Mouse (Mus musculus) forelimb bud, embryonic 11.5 days (tissue): Measurements from ENCODE around the gene Plekha4.
"Not testable (repeated sequence)": the region's sequence is repeated elsewhere in the genome, so short reads cannot be mapped to it uniquely, and the experiment has no call there.

ENCODE experiments used
- DNase-seq: peaks from one replicate; pipeline ENCODE4 v3.0.0-alpha.2; 2012; ENCODE audit warnings: low read depth, low spot score

The Plekha4 gene

DNA sequence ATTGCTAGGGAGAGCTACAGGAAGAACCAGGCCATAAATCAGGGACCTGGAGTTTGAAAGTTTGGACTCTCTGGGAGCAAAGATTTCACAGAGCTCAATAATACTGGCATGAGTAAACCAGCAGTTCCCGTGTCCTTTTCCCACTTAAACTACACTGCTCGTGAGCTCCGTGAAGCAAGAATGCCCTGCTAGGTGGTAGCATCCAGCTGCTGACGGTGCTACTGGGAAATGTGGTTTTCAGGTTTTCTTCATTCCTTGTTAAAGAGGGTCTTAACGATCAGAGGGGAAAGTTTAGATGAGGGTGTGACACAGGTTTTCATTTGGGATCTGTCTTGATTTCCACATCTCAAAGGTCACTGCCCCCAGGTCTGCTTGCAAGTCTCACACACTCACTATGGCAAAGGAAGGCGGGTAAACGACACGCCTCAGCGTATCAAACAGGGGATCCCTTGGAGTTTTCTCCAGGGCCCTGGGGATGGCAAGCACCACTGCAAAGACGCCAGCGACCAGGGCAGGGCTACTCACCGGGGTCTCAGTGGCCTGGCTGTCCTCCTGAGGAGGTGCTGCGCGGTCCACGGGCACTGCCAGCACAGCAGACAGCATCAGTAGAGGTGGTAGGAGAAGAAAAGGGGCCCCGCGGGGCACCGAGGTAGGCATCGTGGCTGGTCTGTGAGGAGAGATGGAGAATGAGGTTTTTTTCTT lies 16.8 kb upstream of the Plekha4 start:
- no peak for DNase-seq

GRCm38 (mm10) chr7:45509912-45510787 lies 16.0 kb upstream of the Plekha4 start, which contains the start of gene Nucb1:
Gene Nucb1 (minus strand): TSS chr7:45510406.
- DNase-seq: peak; percentile 91

DNA sequence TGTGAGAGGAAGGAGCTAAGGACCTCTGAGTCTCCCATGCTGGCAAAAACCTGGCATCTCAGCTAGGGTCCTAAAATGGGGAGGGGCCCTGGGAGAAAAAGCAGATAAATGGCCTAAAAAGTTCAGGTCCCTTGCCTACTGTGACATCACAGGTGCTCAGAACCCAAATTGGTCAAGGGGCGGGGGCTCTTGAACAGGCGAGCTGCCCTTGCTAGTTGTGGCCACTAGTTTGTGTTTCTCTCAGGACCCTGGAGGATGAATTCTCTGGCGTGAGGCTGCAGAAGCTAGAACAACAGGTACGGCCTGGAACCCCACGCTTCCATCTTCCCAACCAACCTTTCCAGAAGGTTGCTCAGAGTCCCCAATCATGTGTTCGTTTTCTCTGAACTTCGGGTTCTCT lies 11.7 kb upstream of the Plekha4 start:
- DNase-seq: no peak

GRCm38 (mm10) chr7:45515436-45515835 lies 10.7 kb upstream of the Plekha4 start:
- no peak for DNase-seq

DNA sequence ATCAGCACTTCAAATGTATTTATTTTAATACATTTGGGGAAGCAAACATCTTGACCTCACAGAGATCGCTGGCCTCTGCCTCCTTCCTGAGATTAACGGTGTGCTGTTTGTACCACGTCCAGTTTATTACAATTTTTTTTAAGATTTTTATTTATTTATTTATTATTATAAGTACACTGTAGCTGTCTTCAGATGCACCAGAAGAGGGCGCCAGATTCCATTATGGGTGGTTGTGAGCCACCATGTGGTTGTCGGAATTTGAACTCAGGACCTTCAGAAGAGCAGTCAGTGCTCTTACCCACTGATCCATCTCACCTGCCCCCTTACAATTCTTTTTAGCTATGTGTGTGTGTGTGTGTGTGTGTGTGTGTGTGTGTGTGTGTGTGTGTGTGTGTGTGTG lies 9.3 kb upstream of the Plekha4 start:
- not testable (repeated sequence) for DNase-seq

DNA sequence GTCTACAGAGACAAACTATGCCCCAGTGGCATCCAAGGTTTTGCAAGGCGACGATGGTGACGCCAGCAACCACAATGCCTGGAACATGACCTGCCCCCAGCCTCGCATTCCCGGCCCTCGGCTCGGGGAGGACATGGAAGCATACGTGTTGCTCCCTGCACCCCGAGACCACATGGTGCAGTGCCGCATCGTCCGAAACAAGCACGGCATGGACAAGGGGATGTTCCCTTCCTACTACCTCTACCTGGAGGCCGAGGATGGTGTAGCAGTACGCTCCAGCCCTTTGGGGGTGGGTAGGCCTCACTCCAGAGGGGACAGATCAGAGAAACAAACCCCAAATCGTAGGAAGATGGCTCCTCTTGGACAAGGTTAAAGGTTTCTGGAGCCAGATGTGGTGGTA lies 7.5 kb upstream of the Plekha4 start:
- no peak for DNase-seq

DNA sequence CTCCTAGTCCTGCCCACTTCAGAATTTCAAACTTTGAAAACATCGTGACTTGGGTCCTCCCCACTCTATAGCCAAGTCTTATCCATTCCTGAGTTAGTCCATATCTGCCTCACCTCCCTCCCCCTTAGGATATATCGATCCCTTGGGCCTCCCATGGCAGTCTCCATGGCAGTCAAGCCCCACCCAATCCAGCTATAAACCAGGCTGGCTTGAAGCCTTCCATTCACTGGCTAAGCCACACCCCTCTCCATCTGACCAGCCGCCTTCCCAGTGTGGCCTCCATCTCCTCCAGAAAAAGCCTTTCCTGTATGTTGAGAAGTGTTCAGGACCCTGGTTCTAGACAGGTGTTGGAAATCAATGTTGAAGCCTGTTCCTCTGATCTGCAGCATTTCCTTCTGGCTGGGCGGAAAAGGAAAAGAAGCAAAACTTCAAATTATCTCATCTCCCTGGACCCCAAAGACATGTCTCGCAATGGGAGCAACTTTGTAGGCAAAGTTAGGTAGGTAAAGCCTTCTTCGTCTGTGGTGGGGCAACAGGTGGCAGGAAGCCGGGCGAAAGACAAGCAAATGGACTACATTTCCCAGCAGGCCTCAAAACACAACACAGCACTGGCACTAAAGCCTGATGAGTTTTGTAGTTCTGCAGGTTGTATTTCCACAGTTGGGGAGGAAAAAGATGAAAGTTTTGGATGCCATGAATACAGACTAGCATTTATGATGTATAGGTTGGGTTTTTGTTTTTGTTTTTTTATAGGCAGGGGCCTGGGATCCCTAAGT lies 6.6 kb upstream of the Plekha4 start:
- DNase-seq: no peak

DNA sequence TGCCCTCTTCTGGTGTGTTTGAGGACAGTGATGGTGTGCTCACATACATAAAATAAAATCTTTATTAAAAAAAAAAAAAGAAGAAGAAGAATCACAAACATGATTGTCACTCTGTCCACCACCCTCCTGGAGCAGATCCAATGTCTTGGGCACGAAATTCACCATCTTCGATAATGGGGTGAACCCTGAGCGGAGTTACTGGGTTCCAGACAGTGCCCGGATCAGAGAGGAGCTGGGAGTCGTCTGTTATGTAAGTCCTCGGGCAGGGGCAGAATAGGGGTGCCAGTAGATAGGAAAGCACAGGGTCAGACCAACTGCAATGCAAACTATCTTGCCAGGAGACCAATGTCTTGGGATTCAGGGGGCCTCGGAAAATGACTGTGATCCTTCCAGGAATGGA lies 5.5 kb upstream of the Plekha4 start:
- no peak for DNase-seq

DNA sequence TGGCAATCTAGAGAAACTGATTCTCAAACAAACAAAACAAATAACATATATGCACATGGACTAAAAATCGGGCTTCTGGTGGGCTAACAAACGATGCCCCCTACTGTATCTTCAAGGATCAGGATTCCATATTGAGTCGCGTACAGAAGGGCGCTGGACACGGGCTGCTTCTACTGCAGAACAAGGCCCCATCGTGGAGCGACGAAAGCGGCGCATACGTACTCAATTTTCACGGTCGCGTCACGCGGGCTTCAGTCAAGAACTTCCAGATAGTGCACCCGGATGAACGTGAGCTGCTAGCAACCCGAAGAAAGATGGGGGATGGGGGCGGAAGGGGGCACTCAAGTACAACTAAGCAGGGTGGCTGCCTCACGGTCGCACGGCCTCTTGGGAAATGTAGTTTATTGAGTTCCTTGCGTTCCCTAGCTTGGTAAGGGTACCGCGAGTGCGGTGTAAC lies 4.4 kb upstream of the Plekha4 start:
- peak; percentile 89 for DNase-seq

DNA sequence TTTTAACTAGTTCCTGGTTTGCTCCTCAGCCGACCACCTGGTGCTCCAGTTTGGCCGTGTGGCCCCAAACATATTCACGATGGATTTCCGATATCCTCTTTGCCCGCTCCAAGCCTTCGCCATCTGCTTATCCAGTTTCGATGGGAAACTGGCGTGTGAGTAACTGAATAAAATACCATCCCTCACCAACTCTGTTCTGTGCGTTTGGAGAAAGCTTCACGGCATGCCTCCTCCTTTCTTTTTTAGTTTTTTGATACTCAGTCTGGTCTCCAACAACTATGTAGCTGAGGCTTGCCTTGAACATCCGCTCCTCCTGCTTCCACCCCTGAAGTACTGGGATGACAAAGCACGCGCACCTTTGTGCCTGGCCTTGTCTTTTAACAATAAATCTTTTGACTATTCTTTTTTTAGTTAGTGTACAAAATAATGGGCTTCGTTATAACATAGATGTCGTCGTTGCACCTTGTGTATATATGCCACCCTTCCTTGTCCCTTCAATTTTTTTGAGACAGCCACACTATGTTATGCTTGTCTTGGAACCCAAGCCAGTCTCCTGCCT lies 3.9 kb upstream of the Plekha4 start:
- DNase-seq: no peak

GRCm38 (mm10) chr7:45522957-45523676 lies 3.0 kb upstream of the Plekha4 start:
- DNase-seq: no peak

GRCm38 (mm10) chr7:45523678-45524170 lies 2.4 kb upstream of the Plekha4 start:
- no peak for DNase-seq

GRCm38 (mm10) chr7:45524841-45525621 lies 1.1 kb upstream of the Plekha4 start:
- no peak for DNase-seq

GRCm38 (mm10) chr7:45526474-45527120 lies 467 bp downstream of the Plekha4 start:
- DNase-seq: no peak

GRCm38 (mm10) chr7:45527169-45527568 lies 1.0 kb downstream of the Plekha4 start:
- not testable (repeated sequence) for DNase-seq

- no peak for DNase-seq
Observed at GRCm38 (mm10) chr7:45529461-45529860, 3.3 kb downstream of the Plekha4 start.

DNA sequence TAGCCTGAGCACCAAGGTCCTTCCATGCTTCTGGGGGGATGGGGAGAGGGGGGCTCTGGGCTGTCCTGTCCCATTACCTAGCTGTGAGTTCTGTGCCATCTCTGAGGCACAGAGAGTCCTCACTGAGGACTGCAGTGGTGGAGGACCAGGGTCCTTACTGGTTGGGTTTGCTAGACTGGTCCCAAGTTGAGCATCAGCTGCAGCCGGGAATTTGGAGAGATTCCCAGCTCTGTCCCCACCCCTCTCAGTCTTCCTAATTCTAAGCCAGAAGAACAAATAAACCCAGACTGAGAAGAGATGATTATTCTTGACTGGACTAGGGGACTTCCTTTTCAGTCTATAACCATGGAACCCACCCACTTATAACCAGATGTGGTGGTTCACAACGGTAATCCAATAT lies 4.5 kb downstream of the Plekha4 start:
- no peak for DNase-seq

DNA sequence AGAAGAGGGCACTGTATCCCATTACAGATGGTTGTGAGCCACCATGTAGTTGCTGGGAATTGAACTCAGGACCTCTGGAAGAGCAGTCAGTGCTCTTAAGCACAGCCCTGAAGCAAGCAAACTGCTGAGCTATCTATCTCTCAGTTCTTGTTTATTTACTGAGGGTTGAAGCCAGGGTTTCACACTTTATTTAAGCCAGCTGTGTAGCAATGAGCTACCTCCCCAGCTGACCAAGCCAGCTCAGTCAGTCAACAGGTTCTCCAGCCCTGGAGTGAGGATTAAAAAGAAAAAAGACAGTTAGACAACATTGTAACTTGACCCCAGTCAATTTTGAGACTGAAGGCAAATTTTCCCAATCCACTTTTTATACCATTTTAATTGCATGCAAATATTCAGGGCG lies 9.5 kb downstream of the Plekha4 start:
- DNase-seq: no peak

- DNase-seq: no peak
Observed at GRCm38 (mm10) chr7:45537602-45538001, 11.5 kb downstream of the Plekha4 start.
